In genomic region chr14:25576642-25577041, GRCm38 (mm10) we compare ENCODE assay signal across 18 mouse cellular contexts.
A peak's percentile ranks its signal among the peaks of the same experiment; 100 is the strongest.
DNase-seq lines count a peak whose midpoint lies in the region; ATAC-seq and TF ChIP-seq lines count a peak whose summit lies in the region.
"Had no signal": no experiment of that assay in that cellular context is flagged by ENCODE, and none has a peak within 500 bp of the region (broad histone marks: within the 10 kb centered on the region; RNA-seq: fewer than 3 reads in every experiment).

No protein-coding gene starts in this region.

- peaks cover 56% of the 10 kb centered on the region for H3K4me1 ChIP-seq in heart, embryonic 12.5 days (replicated peaks)
- H3K4me1 ChIP-seq in liver, adult 2 months (ENCODE audit: control insufficient read depth, insufficient read depth, low read length) = peaks cover 6% of the 10 kb centered on the region
- peaks cover 48% of the 10 kb centered on the region for H3K4me1 ChIP-seq in liver, embryonic 12.5 days
- H3K4me1 ChIP-seq in ES-E14 (ENCODE audit: control insufficient read depth in 2 of 2, insufficient read depth in 2 of 2, low read length in 2 of 2, poor library complexity in 1 of 2) = peaks cover 4 to 23% of the 10 kb centered on the region in 2 experiments; a peak in 2 of 4 replicates
- H3K4me1 ChIP-seq in midbrain, embryonic 14.5 days (ENCODE audit: control insufficient read depth, insufficient read depth, low read length) = peaks cover 38% of the 10 kb centered on the region

- H3K79me2 ChIP-seq in liver, adult 2 months (ENCODE audit: control insufficient read depth, insufficient read depth, low read length) = peaks cover 16% of the 10 kb centered on the region; the same call in 1 of the 2 replicates

- no peaks in the 10 kb centered on the region for H3K27me3 ChIP-seq in heart, embryonic 12.5 days (replicated peaks)
- H3K27me3 ChIP-seq in liver, adult 2 months (ENCODE audit: control insufficient read depth, insufficient read depth, low read length) = no peaks in the 10 kb centered on the region
- no peaks in the 10 kb centered on the region for H3K27me3 ChIP-seq in liver, embryonic 12.5 days (replicated peaks)
- no peaks in the 10 kb centered on the region for H3K27me3 ChIP-seq in midbrain, embryonic 14.5 days (ENCODE audit: control insufficient read depth, insufficient read depth, low read length)
- H3K27me3 ChIP-seq: embryonic facial prominence, embryonic 12.5 days had no signal

- H3K27ac ChIP-seq in heart, embryonic 12.5 days (ENCODE audit: poor library complexity, severe bottlenecking) = peak overlapping the region; percentile 60
- H3K27ac ChIP-seq in liver, adult 2 months (replicated peaks; ENCODE audit: insufficient read depth, low read depth, low read length) = no peak overlapping the region
- no peak overlapping the region; the same call in 1 of the 2 replicates for H3K27ac ChIP-seq in liver, embryonic 12.5 days
- H3K27ac ChIP-seq in ES-E14 (ENCODE audit: insufficient read depth, low read depth, low read length, poor library complexity, severe bottlenecking) = no peak overlapping the region
- peak overlapping the region; percentile 70 for H3K27ac ChIP-seq in midbrain, embryonic 14.5 days (replicated peaks; ENCODE audit: low read depth, low read length)
- H3K27ac ChIP-seq: embryonic facial prominence, embryonic 12.5 days; liver, embryonic 14.5 days had no signal

- peak overlapping the region; percentile 16; the same call in 1 of the 2 replicates for H3K9ac ChIP-seq in heart, embryonic 12.5 days
- H3K9ac ChIP-seq in liver, adult 2 months (ENCODE audit: low read depth, low read length) = no peak overlapping the region
- no peak overlapping the region for H3K9ac ChIP-seq in liver, embryonic 12.5 days
- H3K9ac ChIP-seq in ES-E14 (ENCODE audit: insufficient read depth, low read depth, low read length, poor library complexity, severe bottlenecking) = no peak overlapping the region
- no peak overlapping the region for H3K9ac ChIP-seq in midbrain, embryonic 14.5 days (replicated peaks; ENCODE audit: low read length)
- H3K9ac ChIP-seq: embryonic facial prominence, embryonic 12.5 days; liver, embryonic 14.5 days had no signal

- H3K4me2 ChIP-seq in heart, embryonic 12.5 days = no peak overlapping the region
- no peak overlapping the region for H3K4me2 ChIP-seq in liver, embryonic 12.5 days
- H3K4me2 ChIP-seq in midbrain, embryonic 14.5 days (ENCODE audit: low read length) = no peak overlapping the region
- H3K4me2 ChIP-seq: embryonic facial prominence, embryonic 12.5 days had no signal

- TF ChIP-seq CTCF in liver, adult 2 months (IDR thresholded peaks at IDR 0.05; ENCODE audit: low read depth, low read length) = no peak

- 85% methylated on average over 3 of the region's 3 CpGs for WGBS in heart, embryonic 12.5 days
- WGBS in liver, adult 2 months = 43% methylated on average over 3 of the region's 3 CpGs
- WGBS in liver, embryonic 12.5 days (ENCODE audit: insufficient replicate concordance) = 56% methylated on average over 3 of the region's 3 CpGs
- WGBS in midbrain, embryonic 14.5 days = 88% methylated on average over 3 of the region's 3 CpGs

- no peak for ATAC-seq in heart, embryonic 12.5 days (ENCODE audit: insufficient number of reproducible peaks, low FRiP score)
- ATAC-seq in liver, embryonic 12.5 days = no peak
- no peak for ATAC-seq in midbrain, embryonic 14.5 days (ENCODE audit: low FRiP score, low TSS enrichment)

- no peak for TF ChIP-seq POLR2A in liver, adult 2 months (IDR thresholded peaks at IDR 0.05; ENCODE audit: extremely low read depth, insufficient read depth, low read length)

- H3K36me3 ChIP-seq in heart, embryonic 12.5 days = peaks cover 88% of the 10 kb centered on the region
- peaks cover 32% of the 10 kb centered on the region for H3K36me3 ChIP-seq in liver, adult 2 months (ENCODE audit: control insufficient read depth, insufficient read depth, low read length)
- peaks cover 94% of the 10 kb centered on the region for H3K36me3 ChIP-seq in liver, embryonic 12.5 days
- 0 out of 2 replicates have a peak, but pooled peaks cover 2% of the 10 kb centered on the region for H3K36me3 ChIP-seq in ES-E14 (ENCODE audit: control insufficient read depth, insufficient read depth, low read length, poor library complexity, severe bottlenecking)
- H3K36me3 ChIP-seq in midbrain, embryonic 14.5 days (ENCODE audit: control insufficient read depth, insufficient read depth, low read length) = peaks cover 91% of the 10 kb centered on the region

- no peak overlapping the region for H3K4me3 ChIP-seq in heart, embryonic 12.5 days
- H3K4me3 ChIP-seq in liver, adult 2 months (ENCODE audit: insufficient read depth, low read depth, low read length) = no peak overlapping the region
- H3K4me3 ChIP-seq in liver, embryonic 12.5 days = no peak overlapping the region
- no peak overlapping the region for H3K4me3 ChIP-seq in ES-E14 (ENCODE audit: insufficient read depth in 1 of 2, low read depth in 1 of 2, low read length in 2 of 2, poor library complexity in 1 of 2, severe bottlenecking in 1 of 2)
- no peak overlapping the region for H3K4me3 ChIP-seq in midbrain, embryonic 14.5 days (replicated peaks; ENCODE audit: low read depth, low read length)
- H3K4me3 ChIP-seq: embryonic facial prominence, embryonic 12.5 days; myocyte had no signal

- no peak for DNase-seq in heart, adult 11 months
- DNase-seq in liver, adult 2 months (ENCODE audit: extremely low read depth, low read depth, low spot score) = peak; percentile 70
- DNase-seq in ES-E14 (ENCODE audit: low read depth, low spot score) = no peak
- no peak for DNase-seq in midbrain, embryonic 14.5 days
- no peak for DNase-seq in right cerebral cortex, postnatal 25 days
- DNase-seq: adrenal gland, postnatal 14 days; cerebellum, postnatal 36 days; gastrocnemius, postnatal 10 days; heart, postnatal 36 days; kidney, adult 11 months; kidney, postnatal 14 days; lung, postnatal 4 days; right cerebral cortex, postnatal 4 days had no signal

- H3K9me3 ChIP-seq in heart, embryonic 12.5 days (replicated peaks) = no peaks in the 10 kb centered on the region
- H3K9me3 ChIP-seq in liver, embryonic 12.5 days (replicated peaks) = no peaks in the 10 kb centered on the region
- H3K9me3 ChIP-seq in ES-E14 (ENCODE audit: control insufficient read depth, insufficient read depth, low read depth, low read length) = no peaks in the 10 kb centered on the region
- H3K9me3 ChIP-seq in midbrain, embryonic 14.5 days (ENCODE audit: control insufficient read depth, low read length) = no peaks in the 10 kb centered on the region
- H3K9me3 ChIP-seq: embryonic facial prominence, embryonic 12.5 days had no signal

- in situ Hi-C loops in ES-E14 (cut with MboI; ENCODE audit: low sequenced_read_pairs in 2 of 2, unreplicated experiment in 2 of 2) = no loop called here

TF ChIP-seq in ES-E14, 5 proteins besides CTCF, POLR2A, EP300 and RAD21:
- TF ChIP-seq ZNF384 (IDR thresholded peaks at IDR 0.05; ENCODE audit: low read depth, low read length) (peak; percentile 60), CHD2 (IDR thresholded peaks at IDR 0.05; ENCODE audit: low read depth, low read length) (no peak)

Comparison
In these comparisons a context has a peak if more than half of its experiments do, and no peak if none do; other contexts are left out.
1. H3K27ac ChIP-seq: peak in heart, embryonic 12.5 days (single experiment) and midbrain, embryonic 14.5 days (single experiment); none in liver, adult 2 months (single experiment), liver, embryonic 12.5 days (single experiment) and ES-E14 (single experiment).